Mouse (Mus musculus) hindbrain, embryonic 14.5 days (tissue): ENCODE measurements around the gene Igfbp5. TPM values are rescaled to one million over a fixed set of nuclear protein-coding genes. Genes with fewer than 3 reads are reported as not detected.
A peak's percentile ranks its signal among the peaks of the same experiment; 100 is the strongest.

ENCODE experiments used
- ATAC-seq: fragments of 200-750 bp; cut with Nextera tagmentation; 2 replicates; pipeline ENCODE4 v1.8.0; 2017; ENCODE audit warnings: moderate number of reproducible peaks, mild to moderate bottlenecking, moderate TSS enrichment, moderate library complexity; ENCODE audit not compliant: low FRiP score
- DNase-seq: peaks from one replicate; pipeline ENCODE4 v3.0.0-alpha.2; 2015; ENCODE audit warnings: low spot score
- H3K27ac ChIP-seq: fragments of 300-500 bp; sonication (generic); 2 replicates; pipeline ENCODE4 v1.5.1; 2014; ENCODE audit warnings: mild to moderate bottlenecking, moderate library complexity
- H3K27me3 ChIP-seq: fragments of 300-500 bp; sonication (generic); 2 replicates; pipeline ENCODE4 v1.6.1; 2014; ENCODE audit warnings: mild to moderate bottlenecking, low read length, mixed read lengths; ENCODE audit not compliant: control insufficient read depth, insufficient read depth
- H3K36me3 ChIP-seq: fragments of 300-500 bp; sonication (generic); replicated peaks from 2 replicates; pipeline ENCODE4 v1.6.1; 2014; ENCODE audit not compliant: control insufficient read depth, insufficient read depth
- H3K4me1 ChIP-seq: fragments of 300-500 bp; sonication (generic); replicated peaks from 2 replicates; pipeline ENCODE4 v1.6.1; 2014; ENCODE audit warnings: antibody characterized with exemption, low read length, mixed read lengths; ENCODE audit not compliant: control insufficient read depth, insufficient read depth
- H3K4me2 ChIP-seq: fragments of 300-500 bp; sonication (generic); replicated peaks from 2 replicates; pipeline ENCODE4 v1.6.1; 2014; ENCODE audit warnings: mild to moderate bottlenecking, moderate library complexity
- H3K4me3 ChIP-seq: fragments of 300-500 bp; sonication (generic); replicated peaks from 2 replicates; pipeline ENCODE4 v1.5.1; 2014; ENCODE audit warnings: mild to moderate bottlenecking, low read length
- H3K9ac ChIP-seq: fragments of 300-500 bp; sonication (generic); 2 replicates; pipeline ENCODE4 v1.6.1; 2014
- H3K9me3 ChIP-seq: fragments of 300-500 bp; sonication (generic); 2 replicates; pipeline ENCODE4 v1.6.1; 2016; ENCODE audit warnings: low read length; ENCODE audit not compliant: control insufficient read depth
- WGBS: fragments of 180-500 bp; shearing (Covaris S2); extraction: QIAGEN DNeasy Blood & Tissue Kit; methylation state at CpG from one replicate; pipeline ENCODE4 v1.1.7; 2014; 5-methylcytosine and 5-hydroxymethylcytosine counted together
- polyA plus RNA-seq: library from polyadenylated mRNA; unstranded; fragments of >200 nt; fragmentation: Nextera tagmentation; extraction: Ambion mirVana; gene quantifications from 2 replicates; pipeline ENCODE4 v1.2.1, GENCODE M21; 2014

Igfbp5 gene
- polyA plus RNA-seq, 1 experiment from 2014 or later: 54.4 TPM

DNA sequence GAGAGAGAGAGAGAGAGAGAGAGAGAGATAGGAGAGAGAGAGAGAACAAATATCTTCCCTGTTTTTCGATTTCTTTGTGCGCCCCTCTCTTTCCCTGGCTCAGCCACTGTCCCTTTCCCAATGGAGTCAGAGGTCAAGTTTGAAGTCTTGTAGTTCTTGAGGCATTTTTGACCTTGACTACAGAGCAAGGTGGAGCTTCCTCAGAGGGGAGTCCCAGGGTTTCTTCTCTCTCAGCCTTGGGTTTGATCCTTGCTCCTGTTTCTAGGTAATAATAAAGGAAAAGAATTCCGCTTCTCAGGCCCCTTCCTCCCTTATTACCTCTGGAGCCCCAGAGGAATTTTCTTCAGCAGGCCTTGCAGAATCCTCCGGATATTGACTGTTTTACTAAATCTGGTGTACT is 48.8 kb downstream of the Igfbp5 start:
- Histone ChIP-seq H3K9me3 (no peaks in the 10 kb centered on the region), H3K4me2 (peak overlapping the region; percentile 94), H3K27ac (peak overlapping the region; percentile 88), H3K9ac (peak overlapping the region; percentile 92), H3K27me3 (no peaks in the 10 kb centered on the region), H3K4me3 (peak overlapping the region; percentile 84), H3K36me3 (no peaks in the 10 kb centered on the region; the same call in 1 of the 2 replicates), H3K4me1 (peaks cover 26% of the 10 kb centered on the region)
- WGBS: 1% methylated on average over 4 of the region's 4 CpGs
- ATAC-seq: no peak
- DNase-seq: no peak

DNA sequence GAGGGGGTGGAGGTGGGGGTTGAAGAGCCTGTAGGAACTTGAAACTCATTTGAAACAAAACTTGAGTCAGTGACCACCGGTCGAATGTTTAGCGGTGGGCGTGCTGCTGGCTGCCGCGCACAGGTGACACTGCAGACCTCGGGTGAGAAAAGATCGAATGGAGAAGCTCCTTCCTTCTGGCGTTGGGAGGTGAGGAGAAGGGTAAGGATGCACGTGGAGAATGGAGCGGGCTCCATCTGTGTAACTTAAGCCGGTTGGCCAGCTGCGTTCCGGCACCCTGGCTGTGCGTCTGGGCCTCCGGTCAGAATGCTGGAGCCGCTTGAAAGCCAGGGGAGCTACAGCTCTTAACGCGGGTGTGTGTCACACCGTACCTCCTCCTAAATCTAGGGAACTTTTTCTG is 49.4 kb downstream of the Igfbp5 start:
- Histone ChIP-seq H3K9ac (peak overlapping the region; percentile 92), H3K4me2 (peak overlapping the region; percentile 94), H3K9me3 (no peaks in the 10 kb centered on the region), H3K27me3 (no peaks in the 10 kb centered on the region), H3K27ac (peak overlapping the region; percentile 88; the same call in 1 of the 2 replicates), H3K4me3 (peak overlapping the region; percentile 84), H3K36me3 (no peaks in the 10 kb centered on the region), H3K4me1 (peaks cover 26% of the 10 kb centered on the region)
- DNase-seq (no peak), ATAC-seq (no peak)
- WGBS: under 1% methylated on average over 20 of the region's 20 CpGs

DNA sequence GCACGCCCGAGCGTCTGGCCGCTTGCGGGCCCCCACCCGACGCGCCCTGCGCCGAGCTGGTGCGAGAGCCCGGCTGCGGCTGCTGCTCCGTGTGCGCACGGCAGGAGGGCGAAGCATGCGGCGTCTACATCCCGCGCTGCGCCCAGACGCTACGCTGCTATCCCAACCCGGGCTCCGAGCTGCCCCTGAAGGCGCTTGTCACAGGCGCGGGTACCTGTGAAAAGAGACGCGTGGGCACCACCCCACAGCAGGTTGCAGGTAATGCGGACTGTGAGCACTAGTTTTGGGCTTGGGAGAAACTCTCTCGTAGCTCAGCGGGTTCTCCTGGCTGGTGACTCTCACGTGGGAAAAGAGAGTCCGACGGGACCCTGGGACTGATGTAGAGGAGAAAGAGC is 50.0 kb downstream of the Igfbp5 start:
- H3K9ac ChIP-seq: peak overlapping the region; percentile 92
- WGBS: 0% methylated on average over 37 of the region's 37 CpGs
- peak overlapping the region; percentile 84 for H3K4me3 ChIP-seq
- no peaks in the 10 kb centered on the region for H3K9me3 ChIP-seq
- peak overlapping the region; percentile 94 for H3K4me2 ChIP-seq
- no peaks in the 10 kb centered on the region for H3K36me3 ChIP-seq
- H3K4me1 ChIP-seq: peaks cover 26% of the 10 kb centered on the region
- peak overlapping the region; percentile 86 for H3K27ac ChIP-seq
- no peak for DNase-seq
- peak; percentile 69 for ATAC-seq
- no peaks in the 10 kb centered on the region for H3K27me3 ChIP-seq

DNA sequence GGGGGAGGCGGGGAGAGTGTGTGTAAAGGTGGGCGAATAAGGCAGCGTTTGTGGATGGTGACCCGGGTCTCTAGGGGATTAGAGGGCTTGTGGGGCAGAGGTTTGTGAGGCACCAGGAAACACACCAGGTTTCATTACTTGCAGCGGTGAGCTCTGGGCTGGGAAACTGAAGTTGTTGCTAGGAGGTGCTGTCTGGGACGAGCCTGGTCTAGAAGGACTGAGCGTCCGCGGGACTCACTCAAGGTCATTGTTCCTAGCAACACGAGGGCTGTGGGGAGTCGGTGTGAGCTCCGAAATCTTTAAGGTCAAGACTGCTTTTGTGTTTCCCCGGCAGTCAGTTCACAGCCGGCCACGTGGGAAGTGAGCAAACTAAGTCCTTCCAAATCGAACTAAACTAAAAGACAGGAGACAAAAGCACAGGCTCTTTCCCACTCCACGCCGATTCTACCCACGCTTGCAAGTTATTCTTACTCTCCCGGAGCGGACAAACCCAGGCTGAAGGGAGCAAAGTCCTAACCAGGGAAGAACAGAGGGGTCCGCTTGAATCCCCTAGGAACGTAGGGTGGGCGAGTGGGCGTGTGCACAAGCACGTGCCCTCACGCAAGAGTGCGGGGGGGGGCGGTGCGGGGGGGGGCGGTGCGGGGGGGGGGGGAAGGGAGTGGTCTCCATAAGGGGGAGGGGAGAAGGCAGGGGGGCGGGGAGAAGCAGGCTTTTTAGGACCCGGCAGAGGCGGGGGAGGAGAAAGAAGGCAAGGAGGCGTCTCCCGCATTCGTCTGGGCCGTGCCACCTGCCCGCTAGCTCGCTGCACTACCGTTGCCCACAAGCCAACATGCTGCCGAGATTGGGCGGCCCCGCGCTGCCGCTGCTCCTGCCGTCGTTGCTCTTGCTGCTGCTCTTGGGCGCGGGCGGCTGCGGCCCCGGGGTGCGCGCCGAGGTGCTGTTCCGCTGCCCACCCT is 50.7 kb downstream of the Igfbp5 start, which contains the start of gene Igfbp2:
Gene Igfbp2 (plus strand): TSS at position 753 of the 956 bp plus-strand sequence.
- Histone ChIP-seq H3K27ac (peak within 1 kb of the TSS; percentile 88), H3K4me3 (peak within 1 kb of the TSS; percentile 84), H3K4me1 (peaks cover 22% of the 10 kb centered on the region), H3K9ac (peak within 1 kb of the TSS; percentile 92), H3K4me2 (peak within 1 kb of the TSS; percentile 94), H3K36me3 (no peaks in the 10 kb centered on the region), H3K27me3 (no peaks in the 10 kb centered on the region), H3K9me3 (no peaks in the 10 kb centered on the region)
- DNase-seq: peak; percentile 65
- under 1% methylated on average over 49 of the region's 58 CpGs for WGBS
- peak; percentile 84 for ATAC-seq

DNA sequence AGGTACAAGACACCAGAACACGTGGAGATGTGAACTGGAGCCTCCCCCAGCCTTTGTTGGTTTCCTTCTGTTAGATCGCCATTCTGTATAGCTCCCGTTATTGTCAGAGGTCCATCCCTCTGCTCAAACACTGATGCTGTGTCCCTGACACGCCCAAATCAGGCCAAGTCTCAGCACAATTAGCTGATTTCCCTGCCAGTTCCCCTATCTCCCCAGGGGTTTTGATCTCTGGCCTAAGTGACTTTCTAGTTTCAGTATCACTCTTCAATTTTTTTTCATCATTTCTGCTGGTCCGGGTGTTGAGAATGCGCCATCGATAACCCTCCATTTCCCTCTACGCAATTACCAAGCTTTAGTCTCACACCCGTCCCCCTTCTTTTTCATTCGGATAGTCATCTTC is 51.8 kb downstream of the Igfbp5 start:
- Histone ChIP-seq H3K27ac (no peak overlapping the region), H3K4me1 (peaks cover 17% of the 10 kb centered on the region), H3K9me3 (no peaks in the 10 kb centered on the region), H3K4me2 (no peak overlapping the region), H3K27me3 (no peaks in the 10 kb centered on the region), H3K36me3 (no peaks in the 10 kb centered on the region), H3K4me3 (no peak overlapping the region), H3K9ac (no peak overlapping the region)
- 57% methylated on average over 10 of the region's 10 CpGs for WGBS
- DNase-seq: no peak
- ATAC-seq: no peak

DNA sequence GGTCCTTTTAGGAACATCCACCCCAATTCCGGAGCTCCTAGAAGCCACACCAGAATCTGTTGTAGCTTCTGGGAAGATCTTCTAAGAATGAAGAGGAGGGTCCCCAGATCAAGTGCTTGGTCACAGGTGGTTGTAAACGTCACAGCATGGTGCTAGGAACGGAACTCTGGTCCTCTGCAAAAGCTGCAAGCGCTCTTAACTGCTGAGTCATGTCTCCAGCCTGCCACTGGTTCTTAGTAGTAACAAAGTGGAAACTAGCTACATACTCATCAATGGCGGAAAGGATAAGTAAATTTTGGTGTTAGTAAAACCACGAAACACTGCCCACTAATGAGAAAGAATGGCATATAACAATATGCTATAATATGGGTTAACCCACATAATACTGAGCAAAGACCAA is 54.7 kb downstream of the Igfbp5 start:
- Histone ChIP-seq H3K4me1 (peaks cover 3% of the 10 kb centered on the region; the same call in 1 of the 2 replicates), H3K9me3 (no peaks in the 10 kb centered on the region), H3K27me3 (no peaks in the 10 kb centered on the region), H3K36me3 (no peaks in the 10 kb centered on the region), H3K4me2 (no peak overlapping the region), H3K9ac (no peak overlapping the region), H3K27ac (no peak overlapping the region), H3K4me3 (no peak overlapping the region)
- ATAC-seq: no peak
- no peak for DNase-seq
- WGBS: 89% methylated on average over 6 of the region's 6 CpGs

DNA sequence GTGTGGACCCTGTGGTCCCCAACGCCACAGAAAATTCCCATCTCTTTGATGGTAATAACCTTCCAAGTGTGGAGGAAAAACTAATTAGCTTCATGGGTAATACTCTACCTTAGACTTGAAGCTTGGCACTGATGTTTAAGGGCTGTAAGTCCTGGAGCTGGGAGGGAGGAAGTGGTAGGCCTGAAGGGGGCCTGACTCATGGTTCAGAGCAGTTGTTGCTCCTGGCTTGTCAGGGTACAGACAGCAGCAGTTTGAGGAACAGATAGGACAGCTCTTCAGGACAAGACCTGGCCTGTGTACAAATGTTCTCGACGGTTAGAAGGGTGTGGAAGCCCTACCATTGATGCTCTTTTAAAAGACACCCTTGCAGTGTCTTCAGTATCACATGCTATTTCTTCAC is 59.1 kb downstream of the Igfbp5 start:
- Histone ChIP-seq H3K4me3 (no peak overlapping the region), H3K36me3 (no peaks in the 10 kb centered on the region), H3K27me3 (no peaks in the 10 kb centered on the region), H3K9ac (no peak overlapping the region), H3K4me2 (no peak overlapping the region), H3K9me3 (no peaks in the 10 kb centered on the region), H3K27ac (no peak overlapping the region), H3K4me1 (peaks cover 17% of the 10 kb centered on the region; the same call in 1 of the 2 replicates)
- ATAC-seq (no peak), DNase-seq (no peak)
- 84% methylated on average over 3 of the region's 3 CpGs for WGBS

DNA sequence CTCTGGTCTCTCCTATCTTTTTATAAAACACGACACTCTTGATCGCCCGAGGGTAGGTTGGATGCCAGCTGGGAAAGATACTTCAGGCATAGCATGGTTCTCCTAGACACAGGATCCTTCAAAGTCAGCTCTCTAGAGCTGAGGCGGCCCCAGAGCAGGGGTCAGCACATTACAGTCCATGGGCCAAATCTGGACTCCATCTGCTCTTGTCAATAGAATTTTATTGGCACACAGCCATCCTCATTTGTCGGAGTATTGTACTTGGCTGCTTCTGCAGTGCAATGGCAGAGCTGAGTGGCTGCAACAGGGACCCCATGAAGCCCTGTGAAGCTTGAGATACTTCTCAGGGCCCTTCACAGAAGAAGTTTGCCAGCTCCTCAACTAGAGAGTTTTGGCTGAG is 59.5 kb downstream of the Igfbp5 start:
- peak; percentile 25; the same call in 1 of the 2 replicates for ATAC-seq
- H3K9me3 ChIP-seq: no peaks in the 10 kb centered on the region

DNA sequence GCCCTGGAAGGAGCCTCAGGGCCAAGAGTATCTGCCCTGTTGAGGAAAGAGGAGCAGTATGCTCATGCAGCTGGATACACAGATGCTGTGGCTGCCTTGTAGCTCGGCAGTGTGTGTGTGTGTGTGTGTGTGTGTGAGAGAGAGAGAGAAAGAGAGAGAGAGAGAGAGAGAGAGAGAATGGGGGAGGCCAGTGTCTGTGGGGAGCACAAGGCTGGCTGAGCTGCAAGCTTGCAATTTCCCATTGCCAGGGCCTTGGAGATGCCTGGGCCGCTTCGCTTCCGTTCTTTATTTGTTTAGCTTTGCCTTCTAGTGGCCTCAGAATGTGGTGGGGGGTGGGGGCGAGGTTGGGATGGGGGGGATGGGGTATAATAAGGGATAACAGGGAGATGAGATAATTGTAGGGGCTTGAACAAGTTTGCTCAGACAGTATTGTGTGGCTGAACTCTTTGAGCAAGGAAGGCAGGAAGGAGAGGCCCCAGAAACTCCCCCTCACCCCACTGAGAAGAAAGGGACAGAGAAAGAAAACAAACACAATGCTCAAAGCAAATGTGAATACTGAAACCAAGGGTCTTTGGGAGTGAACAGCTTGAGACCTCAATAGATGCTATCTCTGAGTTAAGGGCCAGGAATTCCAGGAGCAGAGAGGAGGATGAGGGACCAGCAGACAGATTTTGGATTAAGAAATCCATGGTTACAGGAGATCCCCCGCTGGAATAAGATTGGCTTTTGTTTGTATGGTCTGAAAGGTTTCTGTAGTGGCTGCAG is 60.9 kb downstream of the Igfbp5 start:
- Histone ChIP-seq H3K4me1 (peaks cover 17% of the 10 kb centered on the region; the same call in 1 of the 2 replicates), H3K4me2 (no peak overlapping the region), H3K27me3 (no peaks in the 10 kb centered on the region), H3K36me3 (no peaks in the 10 kb centered on the region), H3K9ac (no peak overlapping the region), H3K9me3 (no peaks in the 10 kb centered on the region), H3K4me3 (no peak overlapping the region), H3K27ac (peak overlapping the region; percentile 51)
- ATAC-seq: peak; percentile 68
- no peak for DNase-seq
- WGBS: 6% methylated on average over 6 of the region's 6 CpGs

More for the DNA sequence above, 59.5 kb downstream of the Igfbp5 start:
- Histone ChIP-seq H3K4me1 (peaks cover 17% of the 10 kb centered on the region; the same call in 1 of the 2 replicates), H3K36me3 (no peaks in the 10 kb centered on the region), H3K4me3 (no peak overlapping the region), H3K4me2 (no peak overlapping the region), H3K9ac (no peak overlapping the region), H3K27me3 (no peaks in the 10 kb centered on the region), H3K27ac (no peak overlapping the region)
- 43% methylated on average over 5 of the region's 5 CpGs for WGBS
- DNase-seq: no peak
